23 mouse cellular contexts compared by ENCODE assay signal in genomic region chr16:11054871-11055270, GRCm38 (mm10). TPM values are rescaled to one million over a fixed set of nuclear protein-coding genes. Genes with fewer than 3 reads are reported as not detected.
DNase-seq lines count a peak whose midpoint lies in the region; ATAC-seq and TF ChIP-seq lines count a peak whose summit lies in the region.
"Had no signal": no experiment of that assay in that cellular context is flagged by ENCODE, and none has a peak within 500 bp of the region (broad histone marks: within the 10 kb centered on the region; RNA-seq: fewer than 3 reads in every experiment).

No protein-coding gene starts in this region.

- peaks cover 16% of the 10 kb centered on the region for H3K4me1 ChIP-seq in heart, embryonic 10.5 days
- no peaks in the 10 kb centered on the region for H3K4me1 ChIP-seq in liver, postnatal 0 days (ENCODE audit: insufficient read depth)
- no peaks in the 10 kb centered on the region for H3K4me1 ChIP-seq in liver, embryonic 11.5 days (replicated peaks; ENCODE audit: control insufficient read depth, insufficient read depth, low read length)
- H3K4me1 ChIP-seq: hindbrain, embryonic 15.5 days; intestine, embryonic 15.5 days; midbrain, embryonic 15.5 days had no signal

- no peak for TF ChIP-seq CTCF in liver, postnatal 0 days (IDR thresholded peaks at IDR 0.05; ENCODE audit: low read depth)

- intact Hi-C loops in heart, postnatal 25 days (cut with DNase I) = loop anchor here (5.0 kb wide), 1 partner anchor 42 kb away; no protein-coding TSS in a partner anchor

- 82% methylated on average over 6 of the region's 6 CpGs for WGBS in heart, embryonic 10.5 days
- 67% methylated on average over 6 of the region's 6 CpGs for WGBS in liver, postnatal 0 days (ENCODE audit: insufficient replicate concordance)
- WGBS in liver, embryonic 11.5 days = 78% methylated on average over 6 of the region's 6 CpGs

- no peak overlapping the region for H3K4me2 ChIP-seq in liver, postnatal 0 days (ENCODE audit: low read depth, low read length)
- H3K4me2 ChIP-seq in liver, embryonic 11.5 days = no peak overlapping the region
- H3K4me2 ChIP-seq: hindbrain, embryonic 15.5 days; intestine, embryonic 15.5 days; midbrain, embryonic 15.5 days had no signal

- TF ChIP-seq EP300 in liver, postnatal 0 days (IDR thresholded peaks at IDR 0.05; ENCODE audit: low read depth) = no peak

- 0 out of 2 replicates have a peak overlapping the region, but pooled peaks have one; percentile 44 for H3K27ac ChIP-seq in heart, embryonic 10.5 days
- no peak overlapping the region for H3K27ac ChIP-seq in liver, postnatal 0 days (ENCODE audit: low read depth)
- no peak overlapping the region for H3K27ac ChIP-seq in liver, embryonic 11.5 days (ENCODE audit: low read depth, low read length)
- H3K27ac ChIP-seq: hindbrain, embryonic 15.5 days; intestine, embryonic 15.5 days; midbrain, embryonic 15.5 days had no signal

- no peak overlapping the region for H3K4me3 ChIP-seq in heart, embryonic 10.5 days
- no peak overlapping the region for H3K4me3 ChIP-seq in liver, postnatal 0 days (ENCODE audit: low read depth, low read length)
- H3K4me3 ChIP-seq in liver, embryonic 11.5 days (ENCODE audit: low read depth, low read length) = no peak overlapping the region
- H3K4me3 ChIP-seq: hindbrain, embryonic 15.5 days; intestine, embryonic 15.5 days; megakaryocyte, embryonic 14.5 days; midbrain, embryonic 15.5 days; myocyte had no signal

- no peaks in the 10 kb centered on the region for H3K9me3 ChIP-seq in heart, embryonic 10.5 days
- H3K9me3 ChIP-seq in liver, postnatal 0 days (ENCODE audit: low read length) = no peaks in the 10 kb centered on the region
- no peaks in the 10 kb centered on the region for H3K9me3 ChIP-seq in liver, embryonic 11.5 days (ENCODE audit: control insufficient read depth, low read length)
- H3K9me3 ChIP-seq: hindbrain, embryonic 15.5 days; intestine, embryonic 15.5 days; megakaryocyte, embryonic 14.5 days; midbrain, embryonic 15.5 days had no signal

- H3K9ac ChIP-seq in liver, postnatal 0 days (replicated peaks) = no peak overlapping the region
- H3K9ac ChIP-seq in liver, embryonic 11.5 days (ENCODE audit: low read depth, low read length) = no peak overlapping the region
- H3K9ac ChIP-seq: hindbrain, embryonic 15.5 days; intestine, embryonic 15.5 days; midbrain, embryonic 15.5 days had no signal

- no peak for DNase-seq in heart, embryonic 10.5 days (ENCODE audit: low spot score)
- no peak for DNase-seq in heart, postnatal 25 days (ENCODE audit: low spot score)
- DNase-seq in liver, postnatal 0 days = no peak
- no peak for DNase-seq in liver, embryonic 11.5 days (ENCODE audit: low spot score)
- DNase-seq in brain, adult 2 months (ENCODE audit: low read depth, low spot score) = peak; percentile 62
- DNase-seq in urinary bladder, adult 2 months (ENCODE audit: low spot score) = no peak
- DNase-seq: adrenal gland, adult 2 months; cerebellum, adult 9-10 months; kidney, adult 9 months; kidney, postnatal 25 days; left cerebral cortex, postnatal 4 days; liver; lung, postnatal 10 days; spleen, adult 18-20 months; thymus, adult 18-20 months; thymus, postnatal 4 days had no signal

- H3K36me3 ChIP-seq in heart, embryonic 10.5 days = no peaks in the 10 kb centered on the region
- no peaks in the 10 kb centered on the region for H3K36me3 ChIP-seq in liver, postnatal 0 days (replicated peaks; ENCODE audit: insufficient read depth, low read length)
- H3K36me3 ChIP-seq in liver, embryonic 11.5 days (ENCODE audit: control insufficient read depth, insufficient read depth, low read length) = no peaks in the 10 kb centered on the region
- H3K36me3 ChIP-seq: hindbrain, embryonic 15.5 days; intestine, embryonic 15.5 days; midbrain, embryonic 15.5 days had no signal

- 0 out of 2 replicates have a peak, but pooled peaks have one; percentile 12 for ATAC-seq in liver, postnatal 0 days
- ATAC-seq in liver, embryonic 11.5 days (replicated peaks; ENCODE audit: low FRiP score) = no peak
- ATAC-seq in megakaryocyte-erythroid progenitor cell, adult 5-6 weeks (replicated peaks; ENCODE audit: low FRiP score, low TSS enrichment, poor library complexity, severe bottlenecking) = 0 out of 2 replicates have a peak, but pooled peaks have one; percentile 17
- ATAC-seq: forebrain, embryonic 16.5 days; intestine, embryonic 15.5 days; midbrain, embryonic 15.5 days had no signal

- H3K27me3 ChIP-seq in heart, embryonic 10.5 days (ENCODE audit: insufficient read depth, poor library complexity, severe bottlenecking) = no peaks in the 10 kb centered on the region
- no peaks in the 10 kb centered on the region for H3K27me3 ChIP-seq in liver, postnatal 0 days (ENCODE audit: insufficient read depth, low read length)
- peaks cover 2% of the 10 kb centered on the region; the same call in 1 of the 2 replicates for H3K27me3 ChIP-seq in liver, embryonic 11.5 days (replicated peaks; ENCODE audit: control insufficient read depth, insufficient read depth, low read length)
- H3K27me3 ChIP-seq: hindbrain, embryonic 15.5 days; intestine, embryonic 15.5 days; midbrain, embryonic 15.5 days had no signal

RNA-seq across cellular contexts. Expression of gene Snn, which starts 5.9 kb away (rescaled TPM):
- 37.2 and 38.3 TPM in 2 replicates for polyA plus RNA-seq in heart, embryonic 10.5 days (2016; fragmentation: Nextera tagmentation; extraction: Ambion mirVana)
- total RNA-seq in heart, postnatal 25 days (2021) = 10 to 100 TPM; 28.3 to 33.3 TPM
- 4.8 and 5.0 TPM in 2 replicates for polyA plus RNA-seq in liver, postnatal 0 days (2015; fragmentation: Nextera tagmentation; extraction: Ambion mirVana)
- 17.0 and 18.0 TPM in 2 replicates for polyA plus RNA-seq in liver, embryonic 11.5 days (2014; fragmentation: Nextera tagmentation; extraction: Ambion mirVana)
- total RNA-seq in megakaryocyte-erythroid progenitor cell, adult 5-6 weeks (2014; fragmentation: Nextera tagmentation) = 0.52 and 7.4 TPM in 2 replicates
- 0.09 and 1.6 TPM in 2 replicates for total RNA-seq in megakaryocyte-erythroid progenitor cell, adult 5-6 weeks (2017)
- polyA plus RNA-seq in urinary bladder, adult 2 months (2012; rRNA removed) = 17.6 and 22.5 TPM in 2 replicates

RNA-seq across cellular contexts. Expression of gene Litaf, which starts 11.1 kb away (rescaled TPM):
- 60.8 and 68.7 TPM in 2 replicates for polyA plus RNA-seq in heart, embryonic 10.5 days (2016; fragmentation: Nextera tagmentation; extraction: Ambion mirVana)
- 10 to 100 TPM; 21.7 to 24.2 TPM for total RNA-seq in heart, postnatal 25 days (2021)
- 77.3 and 79.2 TPM in 2 replicates for polyA plus RNA-seq in liver, postnatal 0 days (2015; fragmentation: Nextera tagmentation; extraction: Ambion mirVana)
- 53.6 and 56.0 TPM in 2 replicates for polyA plus RNA-seq in liver, embryonic 11.5 days (2014; fragmentation: Nextera tagmentation; extraction: Ambion mirVana)
- 5.4 and 6.6 TPM in 2 replicates for total RNA-seq in megakaryocyte-erythroid progenitor cell, adult 5-6 weeks (2014; fragmentation: Nextera tagmentation)
- total RNA-seq in megakaryocyte-erythroid progenitor cell, adult 5-6 weeks (2017) = 6.9 and 9.4 TPM in 2 replicates
- polyA plus RNA-seq in urinary bladder, adult 2 months (2012; rRNA removed) = 47.8 and 57.6 TPM in 2 replicates
